16 mouse cellular contexts compared by ENCODE assay signal in genomic region chr5:129955792-129956191, GRCm38 (mm10). TPM values are rescaled to one million over a fixed set of nuclear protein-coding genes. Genes with fewer than 3 reads are reported as not detected.
DNase-seq lines count a peak whose midpoint lies in the region; ATAC-seq and TF ChIP-seq lines count a peak whose summit lies in the region.
"Had no signal": no experiment of that assay in that cellular context is flagged by ENCODE, and none has a peak within 500 bp of the region (broad histone marks: within the 10 kb centered on the region; RNA-seq: fewer than 3 reads in every experiment).

No protein-coding gene starts in this region.

- DNase-seq in heart, adult 11 months = peak; percentile 76
- no peak for DNase-seq in heart, postnatal 4 days
- peak; percentile 35 for DNase-seq in MN1 (ENCODE audit: low spot score)
- DNase-seq in thymus, postnatal 14 days = no peak
- DNase-seq in layer of hippocampus, adult 8-10 months (ENCODE audit: low spot score in 2 of 2) = no peak
- no peak for DNase-seq in thymus, postnatal 36 days
- DNase-seq: B cell, adult 2 months; cerebellum, postnatal 10 days; heart, postnatal 10 days; lung, postnatal 36 days had no signal

- TF ChIP-seq CTCF in intestine, postnatal 0 days (IDR thresholded peaks at IDR 0.05; ENCODE audit: low read depth) = no peak

- no peak overlapping the region for H3K4me3 ChIP-seq in intestine, postnatal 0 days (ENCODE audit: low read depth, low read length)
- H3K4me3 ChIP-seq: neural tube, embryonic 13.5 days had no signal

- no peaks in the 10 kb centered on the region for H3K4me1 ChIP-seq in intestine, postnatal 0 days (replicated peaks; ENCODE audit: control insufficient read depth, insufficient read depth, low read length)
- H3K4me1 ChIP-seq: neural tube, embryonic 13.5 days had no signal

- peak; percentile 60; the same call in 1 of the 2 replicates for ATAC-seq in intestine, postnatal 0 days
- peak; percentile 64 for ATAC-seq in megakaryocyte, adult 5-6 weeks (ENCODE audit: poor library complexity, severe bottlenecking)
- ATAC-seq: hindbrain, postnatal 0 days; Patski had no signal

- no peak overlapping the region for H3K27ac ChIP-seq in intestine, postnatal 0 days (ENCODE audit: low read depth, low read length)
- H3K27ac ChIP-seq: hindbrain, postnatal 0 days; kidney, postnatal 0 days; neural tube, embryonic 13.5 days had no signal

- no peak overlapping the region for H3K4me2 ChIP-seq in intestine, postnatal 0 days (replicated peaks; ENCODE audit: low read depth)
- H3K4me2 ChIP-seq: neural tube, embryonic 13.5 days had no signal

- H3K36me3 ChIP-seq in intestine, postnatal 0 days (ENCODE audit: control insufficient read depth, insufficient read depth) = no peaks in the 10 kb centered on the region
- H3K36me3 ChIP-seq: neural tube, embryonic 13.5 days had no signal

- 49% methylated on average over 6 of the region's 6 CpGs for WGBS in intestine, postnatal 0 days

- no peaks in the 10 kb centered on the region for H3K27me3 ChIP-seq in intestine, postnatal 0 days (replicated peaks; ENCODE audit: control insufficient read depth, insufficient read depth, low read length)
- H3K27me3 ChIP-seq: neural tube, embryonic 13.5 days; Patski had no signal

- no peaks in the 10 kb centered on the region for H3K9me3 ChIP-seq in intestine, postnatal 0 days (ENCODE audit: control insufficient read depth)
- H3K9me3 ChIP-seq: neural tube, embryonic 13.5 days had no signal

- no peak overlapping the region for H3K9ac ChIP-seq in intestine, postnatal 0 days (ENCODE audit: low read depth, low read length)
- H3K9ac ChIP-seq: neural tube, embryonic 13.5 days had no signal

RNA-seq across cellular contexts. Expression of gene Vkorc1l1, which starts 14.0 kb away (rescaled TPM):
- total RNA-seq in heart, postnatal 4 days (2021) = 10 to 100 TPM; 22.6 TPM
- polyA plus RNA-seq in intestine, postnatal 0 days (2015; fragmentation: Nextera tagmentation; extraction: Ambion mirVana) = 84.7 and 92.1 TPM in 2 replicates
- 34.7 and 39.4 TPM in 2 replicates for total RNA-seq in megakaryocyte, adult 5-6 weeks (2015)
- total RNA-seq in megakaryocyte, adult 5-6 weeks (2017) = 17.9 and 18.6 TPM in 2 replicates
- total RNA-seq in layer of hippocampus, adult 8-10 months (2022) = 10 to 100 TPM; 43.6 to 50.2 (median 45.9) TPM

RNA-seq across cellular contexts. Expression of gene Gusb, which starts 47.1 kb away (rescaled TPM):
- total RNA-seq in heart, postnatal 4 days (2021) = 10 to 100 TPM; 26.6 to 26.8 TPM
- 260 and 264 TPM in 2 replicates for polyA plus RNA-seq in intestine, postnatal 0 days (2015; fragmentation: Nextera tagmentation; extraction: Ambion mirVana)
- 101 and 111 TPM in 2 replicates for total RNA-seq in megakaryocyte, adult 5-6 weeks (2015)
- 63.9 and 70.8 TPM in 2 replicates for total RNA-seq in megakaryocyte, adult 5-6 weeks (2017)
- 10 to 100 TPM; 11.2 to 60.7 (median 28.9) TPM for total RNA-seq in layer of hippocampus, adult 8-10 months (2022)

RNA-seq across cellular contexts. Expression of gene Nupr1l, which starts 47.5 kb away (rescaled TPM):
- total RNA-seq in heart, postnatal 4 days (2021) = 1 to 10 TPM in 1 of 2 experiments, not detected in 1; 1.9 TPM
- polyA plus RNA-seq in intestine, postnatal 0 days (2015; fragmentation: Nextera tagmentation; extraction: Ambion mirVana) = 3.3 and 3.8 TPM in 2 replicates
- 0.71 and 2.9 TPM in 2 replicates for total RNA-seq in megakaryocyte, adult 5-6 weeks (2015)
- total RNA-seq in megakaryocyte, adult 5-6 weeks (2017) = 0.66 and 2.1 TPM in 2 replicates
- total RNA-seq in layer of hippocampus, adult 8-10 months (2022) = 1 to 10 TPM; 1.8 to 8.3 (median 2.2) TPM

RNA-seq across cellular contexts. Expression of gene Phkg1, which starts 57.4 kb away (rescaled TPM):
- 1 to 10 TPM; 2.8 to 3.1 TPM for total RNA-seq in heart, postnatal 4 days (2021)
- polyA plus RNA-seq in intestine, postnatal 0 days (2015; fragmentation: Nextera tagmentation; extraction: Ambion mirVana) = not detected in 2 replicates
- not detected in 2 replicates for total RNA-seq in megakaryocyte, adult 5-6 weeks (2015)
- 0.41 TPM in 1 of 2 replicates, not detected in the other for total RNA-seq in megakaryocyte, adult 5-6 weeks (2017)
- total RNA-seq in layer of hippocampus, adult 8-10 months (2022) = 10 to 100 TPM; 24.4 to 26.8 (median 25.6) TPM

Comparison
In these comparisons a context has a peak if more than half of its experiments do, and no peak if none do; other contexts are left out.
1. DNase-seq: peak in heart, adult 11 months (single experiment) and MN1 (single experiment); none in heart, postnatal 4 days (single experiment), thymus, postnatal 14 days (single experiment), layer of hippocampus, adult 8-10 months (0 of 2) and thymus, postnatal 36 days (0 of 2).